Mouse (Mus musculus): ENCODE data around the gene Rin1.

DNA sequence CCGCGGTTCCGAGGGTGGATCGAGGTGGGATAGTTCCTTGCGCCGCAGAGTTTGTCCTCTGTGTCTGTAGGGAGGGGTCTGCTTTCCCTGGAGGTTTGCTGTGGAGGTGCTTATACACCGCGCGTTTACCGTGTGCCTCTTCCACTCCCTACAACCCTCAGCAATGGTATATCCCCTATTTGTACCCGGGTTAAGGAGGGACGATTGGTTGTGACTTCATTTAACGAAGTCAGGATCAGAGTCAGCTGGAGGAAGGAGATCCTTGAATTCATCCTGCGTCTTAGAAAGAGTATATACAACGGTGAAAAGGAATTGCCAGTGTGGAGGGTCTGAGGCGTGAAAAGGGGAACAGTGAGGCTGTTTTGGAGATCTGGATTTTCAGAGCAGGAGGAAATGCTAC lies 8.7 kb upstream of the Rin1 start:
- TF ChIP-seq CTCF (IDR thresholded peaks at IDR 0.05) (no peak), EP300 (IDR thresholded peaks at IDR 0.05; ENCODE audit: insufficient read depth, low read depth, low read length) (no peak)

All from heart, adult 2 months (tissue).